Mouse (Mus musculus): ENCODE measurements around the gene Fnbp4.

DNA sequence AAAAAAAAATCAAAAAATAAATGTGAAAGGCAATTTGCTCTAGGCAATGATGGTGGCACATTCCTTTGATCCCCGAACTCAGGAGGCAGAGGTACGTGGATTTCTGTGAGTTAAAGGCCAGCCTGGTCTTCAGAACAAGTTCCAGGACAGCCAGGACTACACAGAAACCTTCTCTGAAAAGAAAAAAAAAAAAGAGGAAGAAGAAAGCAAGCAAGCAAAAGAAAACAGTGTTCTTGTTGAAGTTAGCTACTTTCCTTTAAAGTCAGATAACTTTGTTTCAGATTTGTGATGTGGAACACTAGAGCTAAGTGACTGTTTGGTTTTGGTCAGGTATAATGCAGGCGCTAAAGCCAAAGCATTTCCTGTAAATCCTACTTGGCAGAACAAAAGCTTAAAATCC lies 6.4 kb upstream of the Fnbp4 start:
- TF ChIP-seq CTCF (conservative IDR thresholded peaks at IDR 0.05; ENCODE audit: low read length) (no peak), POU5F1 (IDR thresholded peaks at IDR 0.05; ENCODE audit: borderline replicate concordance, low read length) (no peak), NANOG (IDR thresholded peaks at IDR 0.05; ENCODE audit: borderline replicate concordance, low read length) (no peak)
